Mouse (Mus musculus): ENCODE data around the gene Reps2.

- no peak for TF ChIP-seq CTCF (IDR thresholded peaks at IDR 0.05; ENCODE audit: control insufficient read depth, insufficient read depth, insufficient read length)
- TF ChIP-seq USF1 (IDR thresholded peaks at IDR 0.05; ENCODE audit: low read depth) = no peak
Measured at GRCm38 (mm10) chrX:162452642-162453041, 190.8 kb downstream of the Reps2 start.

All from C2C12 (cell line).